Mouse (Mus musculus) leukemia stem cell, adult 10-12 weeks (primary cell): ENCODE data around the gene Prpf31. TPM values are rescaled to one million over a fixed set of nuclear protein-coding genes. Genes with fewer than 3 reads are reported as not detected.

ENCODE experiments used
- polyA plus RNA-seq: library from polyadenylated mRNA; stranded (reverse); fragments of >175 nt; gene quantifications from 2 replicates; pipeline ENCODE4 v1.2.3, GENCODE M21; 2012; ENCODE audit warnings: low replicate concordance

Prpf31 gene
- polyA plus RNA-seq: 20.0 and 28.6 TPM in 2 replicates

GRCm38 (mm10) chr7:3629543-3630477, at the start of gene Prpf31, which contains the start of gene Tfpt:
Gene Prpf31 (plus strand): TSS chr7:3629985.
Gene Tfpt (minus strand): TSS chr7:3629929.

GRCm38 (mm10) chr7:3616057-3616388, 13.8 kb upstream of the Prpf31 start, which contains the start of gene Oscar:
Gene Oscar (minus strand): TSS chr7:3616157.

GRCm38 (mm10) chr7:3617242-3617995, 12.4 kb upstream of the Prpf31 start, which contains the start of gene Ndufa3:
Gene Ndufa3 (plus strand): TSS chr7:3617373.

GRCm38 (mm10) chr7:3644672-3645487, 15.1 kb downstream of the Prpf31 start, which contains the start of gene Cnot3:
Gene Cnot3 (plus strand): TSS chr7:3645268.

GRCm38 (mm10) chr7:3665215-3666114, 35.7 kb downstream of the Prpf31 start, which contains the start of gene Leng1:
Gene Leng1 (minus strand): TSS chr7:3665840.

GRCm38 (mm10) chr7:3677342-3677741, 47.6 kb downstream of the Prpf31 start, which contains the start of gene Tmc4:
Gene Tmc4 (minus strand): TSS chr7:3677553.

Other genes starting within 250 kb of the Prpf31 start
- 0.72 and 4.0 TPM in 2 replicates for gene Cacng8, start 239.3 kb upstream of the Prpf31 start, polyA plus RNA-seq
- not detected in 2 replicates for gene Cacng6, start 205.8 kb upstream of the Prpf31 start, polyA plus RNA-seq
- gene Tarm1, start 127.4 kb upstream of the Prpf31 start, polyA plus RNA-seq: 0.16 TPM in 1 of 2 replicates, not detected in the other
- gene Oscar, start 13.8 kb upstream of the Prpf31 start, polyA plus RNA-seq: not detected in 2 replicates
- gene Ndufa3, start 12.6 kb upstream of the Prpf31 start, polyA plus RNA-seq: 12.9 and 15.1 TPM in 2 replicates
- gene Tfpt, start 56 bp upstream of the Prpf31 start, polyA plus RNA-seq: 13.0 and 25.9 TPM in 2 replicates
- gene Cnot3, start 15.3 kb downstream of the Prpf31 start, polyA plus RNA-seq: 465 and 678 TPM in 2 replicates
- 6.2 and 6.4 TPM in 2 replicates for gene Leng1, start 35.9 kb downstream of the Prpf31 start, polyA plus RNA-seq
- gene Tmc4, start 47.6 kb downstream of the Prpf31 start, polyA plus RNA-seq: 1.4 and 4.6 TPM in 2 replicates
- 18.8 and 66.6 TPM in 2 replicates for gene Tsen34, start 62.9 kb downstream of the Prpf31 start, polyA plus RNA-seq
- gene Mboat7, start 63.5 kb downstream of the Prpf31 start, polyA plus RNA-seq: 81.3 and 120 TPM in 2 replicates
- gene Rps9, start 74.0 kb downstream of the Prpf31 start, polyA plus RNA-seq: 67.0 and 502 TPM in 2 replicates
- 4.9 and 6.1 TPM in 2 replicates for gene Pirb, start 90.4 kb downstream of the Prpf31 start, polyA plus RNA-seq
- not detected in 2 replicates for gene Gm15448, start 195.7 kb downstream of the Prpf31 start, polyA plus RNA-seq
- 0.50 TPM in 1 of 2 replicates, not detected in the other for gene Pira2, start 215.1 kb downstream of the Prpf31 start, polyA plus RNA-seq